Mouse (Mus musculus): ENCODE measurements around the gene Nrxn3.

DNA sequence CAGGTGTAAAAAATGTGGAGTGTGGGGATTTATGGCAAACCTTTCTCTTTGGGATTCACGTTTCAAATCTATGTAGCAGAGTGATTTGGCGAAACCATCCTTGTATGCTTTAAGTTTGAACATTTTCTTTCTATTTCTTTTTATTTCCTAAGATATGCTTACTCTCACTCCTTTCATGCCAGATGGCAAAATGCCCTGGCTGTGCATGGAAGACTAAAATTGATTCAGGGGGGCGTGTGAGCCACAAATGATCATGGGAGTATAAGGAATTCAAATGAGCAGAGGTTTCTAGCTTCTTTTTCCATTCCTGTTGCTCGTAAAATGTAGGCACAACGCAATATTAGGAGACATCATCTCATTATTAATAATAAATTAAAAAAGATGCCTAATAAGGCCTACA, 1211.0 kb downstream of the Nrxn3 start:
- TF ChIP-seq CTCF (IDR thresholded peaks at IDR 0.05; ENCODE audit: borderline replicate concordance, insufficient read depth, low read length) (no peak), POLR2A (IDR thresholded peaks at IDR 0.05; ENCODE audit: low read depth, low read length) (no peak)
